Mouse (Mus musculus) spleen, postnatal 14 days (tissue): Measurements from ENCODE around the gene Cdc42bpb.

Source experiments
- DNase-seq, 2 experiments: peaks; one replicate each; pipeline ENCODE4 v3.0.0; 2021 to 2022; ENCODE audit warnings: low spot score in 2 of 2

The Cdc42bpb gene

GRCm38 (mm10) chr12:111284532-111284931 is 93.0 kb downstream of the Cdc42bpb start:
- no peak for DNase-seq

- DNase-seq: no peak
Measured at GRCm38 (mm10) chr12:111283573-111283972, 93.9 kb downstream of the Cdc42bpb start.

DNA sequence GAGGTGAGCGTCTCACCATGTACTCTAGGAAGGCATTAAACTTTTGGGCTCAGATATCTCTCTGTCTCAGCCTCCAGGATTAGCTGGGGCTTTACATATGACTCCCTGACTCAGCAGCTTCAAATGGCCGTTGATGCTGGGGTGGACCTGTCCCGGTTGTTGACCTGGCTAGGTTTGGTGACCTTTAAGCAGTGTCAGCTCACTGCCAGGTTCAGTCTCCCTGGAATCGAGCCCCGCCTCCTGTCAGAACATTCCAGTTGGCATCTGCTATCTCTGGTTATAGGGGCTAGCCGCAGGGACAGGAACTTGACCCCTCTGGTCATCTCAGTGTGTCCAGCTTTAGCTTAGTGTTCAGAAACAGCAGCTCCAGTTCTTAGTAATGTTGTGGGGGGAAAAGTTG is 101.1 kb downstream of the Cdc42bpb start:
- no peak for DNase-seq

- DNase-seq: no peak
Measured at GRCm38 (mm10) chr12:111275150-111275841, 102.2 kb downstream of the Cdc42bpb start.

DNA sequence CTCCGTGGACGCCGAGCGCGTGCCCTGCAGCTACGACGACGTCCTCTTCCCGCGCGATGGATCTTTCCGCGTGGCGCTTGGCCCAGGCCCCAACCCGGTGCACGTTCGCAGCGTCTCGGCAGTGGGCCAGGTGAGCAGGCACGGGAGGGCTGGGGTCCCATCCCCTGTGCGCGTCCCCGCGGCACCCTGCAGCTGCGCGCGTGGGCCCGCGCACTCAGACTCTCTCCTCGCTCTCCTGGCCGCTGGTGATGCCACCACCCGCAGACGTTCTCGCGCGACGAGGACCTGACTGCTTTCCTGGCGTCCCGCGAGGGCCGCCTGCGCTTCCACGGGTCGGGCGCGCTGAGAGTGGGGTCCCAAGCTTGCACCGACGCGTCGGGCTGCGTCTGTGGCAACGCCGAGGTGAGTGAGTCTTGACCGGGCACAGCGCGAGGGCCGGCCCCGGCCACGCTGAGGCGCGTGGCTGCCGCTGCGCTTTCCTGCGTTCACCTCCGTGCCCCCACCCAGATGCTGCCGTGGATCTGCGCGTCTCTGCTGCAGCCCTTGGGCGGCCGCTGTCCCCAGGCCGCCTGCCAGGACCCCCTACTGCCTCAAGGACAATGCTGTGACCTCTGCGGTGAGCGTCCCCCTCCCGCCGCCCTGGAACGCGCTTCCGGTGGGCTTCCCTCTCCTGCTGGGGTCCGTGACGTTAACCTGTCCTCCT is 102.9 kb downstream of the Cdc42bpb start:
- no peak for DNase-seq

- no peak for DNase-seq
Measured at GRCm38 (mm10) chr12:111274006-111274405, 103.5 kb downstream of the Cdc42bpb start.

GRCm38 (mm10) chr12:111272420-111272819 is 105.1 kb downstream of the Cdc42bpb start:
- peak; percentile 36 to 47 for DNase-seq

- DNase-seq: no peak
Measured at GRCm38 (mm10) chr12:111271966-111272365, 105.6 kb downstream of the Cdc42bpb start.

GRCm38 (mm10) chr12:111271406-111271805 is 106.1 kb downstream of the Cdc42bpb start:
- no peak for DNase-seq

- no peak for DNase-seq
Measured at GRCm38 (mm10) chr12:111270629-111271277, 106.8 kb downstream of the Cdc42bpb start, which contains the start of gene Amn. Gene Amn (plus strand): TSS chr12:111271095.

DNA sequence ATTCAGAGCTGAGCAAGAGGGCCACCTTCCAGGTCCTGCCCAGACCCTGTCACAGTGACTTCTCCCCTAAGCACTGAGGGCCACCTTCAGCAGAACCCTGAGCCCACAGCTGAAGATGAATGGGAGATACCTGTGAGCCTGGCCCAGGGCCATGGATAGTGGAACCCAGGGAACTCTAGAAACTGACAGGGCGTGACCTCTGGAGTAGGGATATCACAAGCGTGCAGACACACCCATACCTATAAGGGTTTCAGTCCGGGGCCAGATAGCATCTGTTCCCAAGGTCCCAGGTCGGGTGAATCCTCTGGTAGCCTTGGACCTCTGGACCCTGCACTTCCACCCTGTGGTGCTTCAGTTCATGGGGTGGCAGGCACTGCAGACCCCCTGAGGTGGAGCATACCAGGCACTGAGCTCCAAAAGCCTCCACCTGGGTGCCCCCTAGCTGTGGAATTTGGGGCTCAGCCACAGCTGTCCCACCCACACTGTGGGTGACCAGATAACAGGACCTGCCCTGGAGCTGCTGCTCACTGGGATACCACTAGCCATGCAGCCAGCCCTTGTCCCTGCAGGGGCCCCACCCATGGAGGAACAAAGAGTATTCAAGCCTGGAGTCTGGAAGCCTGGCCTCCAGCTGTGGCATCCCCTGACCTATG is 109.7 kb downstream of the Cdc42bpb start:
- no peak for DNase-seq

- DNase-seq: no peak
Measured at GRCm38 (mm10) chr12:111266592-111266991, 110.9 kb downstream of the Cdc42bpb start.

DNA sequence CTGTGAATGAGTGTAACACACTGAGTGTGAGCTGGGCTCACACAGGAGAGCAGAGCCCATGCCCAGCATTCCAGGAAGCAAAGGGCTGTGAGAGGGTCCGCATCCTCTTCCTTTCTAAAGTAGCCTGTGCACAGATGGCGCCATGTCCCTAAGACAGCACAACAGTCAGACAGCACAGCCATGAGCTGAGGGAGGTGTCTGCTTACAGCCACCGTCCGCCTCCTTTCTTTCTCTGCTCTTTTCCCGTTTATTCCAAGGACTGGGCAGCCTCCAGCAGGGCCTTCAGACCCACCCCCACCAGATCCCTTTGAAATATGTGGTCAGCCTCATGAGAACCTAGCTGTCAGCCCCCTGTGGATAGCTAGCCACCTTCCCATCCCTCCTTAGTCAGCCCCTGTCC is 112.3 kb downstream of the Cdc42bpb start:
- DNase-seq: no peak

GRCm38 (mm10) chr12:111263650-111264049 is 113.9 kb downstream of the Cdc42bpb start:
- DNase-seq: no peak

GRCm38 (mm10) chr12:111251227-111251626 is 126.3 kb downstream of the Cdc42bpb start:
- no peak for DNase-seq

DNA sequence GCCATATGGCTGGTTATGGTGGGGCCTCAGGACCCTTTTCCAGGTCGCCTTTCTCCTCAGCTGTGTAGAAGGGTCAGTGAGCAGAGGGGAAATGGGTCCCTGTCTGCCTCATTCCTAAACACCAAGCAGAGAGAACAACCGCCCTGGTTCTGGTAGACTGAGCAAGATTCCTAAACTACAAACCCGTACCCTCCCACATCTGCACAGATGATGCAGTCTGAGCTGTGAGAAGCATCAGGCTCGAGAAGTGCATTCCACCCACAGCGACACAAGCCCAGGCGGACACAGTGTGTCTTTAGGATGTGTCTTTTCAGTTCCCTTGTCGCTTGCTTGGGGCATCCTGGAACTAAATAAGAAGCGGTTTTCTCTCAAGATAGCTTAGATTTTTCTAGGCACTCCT is 127.4 kb downstream of the Cdc42bpb start:
- no peak for DNase-seq

DNA sequence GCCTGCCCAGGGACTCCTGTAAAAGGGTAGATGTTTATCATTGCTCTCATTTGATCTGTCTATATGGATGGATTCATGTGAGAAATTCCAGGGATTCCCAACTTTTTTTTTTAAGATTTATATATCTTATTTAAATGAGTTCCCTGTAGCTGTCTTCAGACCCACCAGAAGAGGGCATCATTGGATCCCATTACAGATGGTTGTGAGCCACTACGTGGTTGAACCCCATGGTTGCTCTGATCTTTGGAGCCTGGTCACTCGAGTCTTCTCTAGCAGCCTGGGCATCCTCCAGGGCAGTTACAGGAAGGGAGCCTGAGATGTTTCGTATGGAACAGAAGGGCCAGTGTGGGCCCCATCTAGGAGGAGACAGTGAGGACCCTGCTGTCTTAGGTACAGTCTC is 128.4 kb downstream of the Cdc42bpb start:
- no peak for DNase-seq

DNA sequence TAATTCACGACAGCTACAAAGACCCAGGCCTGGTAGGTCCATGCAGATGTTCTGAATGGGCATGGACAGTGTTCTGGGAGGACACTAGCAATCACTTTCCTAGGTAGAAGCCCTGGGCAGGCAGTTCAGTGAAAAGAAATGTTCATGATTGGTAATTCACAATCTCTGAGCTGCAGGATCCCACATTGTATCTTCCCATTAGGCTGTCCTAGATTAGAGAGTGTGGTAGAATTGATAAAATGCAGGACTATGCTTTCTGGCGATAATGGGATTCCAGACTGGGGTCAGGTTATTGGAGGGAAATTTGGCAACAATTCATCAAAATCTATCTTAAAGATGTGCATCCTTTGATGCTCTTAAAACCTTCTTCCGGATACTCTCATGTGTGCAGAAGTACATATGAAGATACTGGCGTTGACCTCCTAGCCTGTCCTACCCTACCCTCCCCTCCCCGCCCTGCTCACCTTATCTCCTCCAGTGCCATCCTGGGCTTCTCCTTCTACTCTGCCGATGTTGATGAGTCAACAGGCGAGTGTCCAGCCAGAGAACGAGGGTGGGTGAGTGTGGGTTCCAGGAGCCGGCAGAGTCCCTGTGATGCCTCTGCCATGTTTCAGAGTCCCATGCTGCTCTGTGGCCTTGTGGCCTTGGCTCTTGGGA is 130.6 kb downstream of the Cdc42bpb start:
- no peak for DNase-seq

DNA sequence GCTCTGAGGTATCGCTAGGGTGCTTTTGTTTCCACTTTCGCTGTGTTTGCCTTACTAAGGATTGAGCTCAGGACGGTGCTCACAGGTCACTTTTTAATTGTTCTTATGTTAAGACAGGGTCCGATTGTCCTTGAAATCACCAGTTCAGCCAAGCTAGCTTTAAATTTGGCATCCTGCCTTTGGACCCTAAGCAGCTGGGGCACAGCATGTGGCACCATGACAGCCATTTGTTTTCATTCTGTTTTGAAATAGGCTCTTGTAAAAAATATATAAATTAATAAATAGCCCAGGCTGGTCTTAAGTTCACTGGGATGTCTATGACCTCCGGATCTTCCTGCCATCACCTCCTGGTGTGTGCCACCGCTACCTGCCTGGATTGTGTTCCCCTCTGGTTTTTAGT is 132.4 kb downstream of the Cdc42bpb start:
- no peak for DNase-seq

GRCm38 (mm10) chr12:111243733-111244132 is 133.8 kb downstream of the Cdc42bpb start:
- DNase-seq: no peak
